Mouse (Mus musculus) heart, postnatal 4 days (tissue): ENCODE results near the gene Gm20683. TPM values are rescaled to one million over a fixed set of nuclear protein-coding genes. Genes with fewer than 3 reads are reported as not detected.
A peak's percentile ranks its signal among the peaks of the same experiment; 100 is the strongest.
"Not testable (repeated sequence)": the region's sequence is repeated elsewhere in the genome, so short reads cannot be mapped to it uniquely, and the experiment has no call there.

Experiments used
- DNase-seq: peaks from one replicate; pipeline ENCODE4 v3.0.0; 2021
- total RNA-seq, 2 experiments: library from RNA; stranded (reverse); gene quantifications; 2 replicates each; pipeline ENCODE4 v1.2.3; 2021

Gm20683 gene
- total RNA-seq, 2 experiments from 2014 or later, result 1.8 to 2.6 TPM

DNA sequence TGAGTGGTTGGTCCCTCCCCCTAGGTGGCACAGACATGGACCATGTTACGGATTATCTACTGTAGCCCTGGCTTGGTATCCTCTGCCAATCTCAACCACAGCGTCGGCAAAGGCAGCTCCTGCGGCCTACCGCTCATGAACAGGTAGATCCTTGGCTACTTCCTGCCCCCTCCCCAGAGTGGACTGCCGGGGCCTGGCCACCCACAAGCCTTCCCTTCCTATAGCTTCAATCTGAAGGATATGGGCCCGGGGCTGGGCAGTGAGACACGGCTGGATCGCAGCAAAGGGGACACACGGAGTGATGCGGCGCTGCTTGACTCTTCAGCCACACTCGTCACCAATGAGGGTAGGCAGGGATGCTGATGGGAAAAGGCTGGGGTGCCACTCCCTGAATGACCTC is 14.6 kb downstream of the Gm20683 start:
- DNase-seq, result no peak

DNA sequence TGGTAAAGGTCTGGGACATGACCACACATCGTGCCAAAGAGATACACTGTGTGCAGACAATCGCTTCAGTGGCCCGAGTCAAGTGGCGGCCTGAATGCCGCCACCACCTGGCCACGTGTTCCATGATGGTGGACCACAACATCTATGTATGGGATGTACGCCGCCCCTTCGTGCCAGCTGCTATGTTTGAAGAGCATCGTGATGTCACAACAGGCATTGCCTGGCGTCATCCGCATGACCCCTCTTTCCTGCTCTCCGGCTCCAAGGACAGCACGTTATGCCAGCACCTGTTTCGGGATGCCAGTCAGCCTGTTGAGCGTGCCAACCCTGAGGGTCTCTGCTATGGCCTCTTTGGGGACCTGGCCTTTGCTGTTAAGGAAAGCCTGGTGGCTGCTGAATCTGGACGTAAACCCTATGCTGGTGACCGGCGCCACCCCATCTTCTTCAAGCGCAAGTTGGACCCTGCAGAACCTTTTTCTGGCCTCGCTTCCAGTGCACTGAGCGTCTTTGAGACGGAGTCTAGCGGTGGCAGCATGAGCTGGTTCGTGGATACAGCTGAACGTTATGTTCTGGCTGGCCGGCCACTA is 15.5 kb downstream of the Gm20683 start:
- no peak for DNase-seq

- no peak for DNase-seq
These were observed 16.3 kb downstream of the Gm20683 start for GRCm38 (mm10) chr17:25825311-25825710.

DNA sequence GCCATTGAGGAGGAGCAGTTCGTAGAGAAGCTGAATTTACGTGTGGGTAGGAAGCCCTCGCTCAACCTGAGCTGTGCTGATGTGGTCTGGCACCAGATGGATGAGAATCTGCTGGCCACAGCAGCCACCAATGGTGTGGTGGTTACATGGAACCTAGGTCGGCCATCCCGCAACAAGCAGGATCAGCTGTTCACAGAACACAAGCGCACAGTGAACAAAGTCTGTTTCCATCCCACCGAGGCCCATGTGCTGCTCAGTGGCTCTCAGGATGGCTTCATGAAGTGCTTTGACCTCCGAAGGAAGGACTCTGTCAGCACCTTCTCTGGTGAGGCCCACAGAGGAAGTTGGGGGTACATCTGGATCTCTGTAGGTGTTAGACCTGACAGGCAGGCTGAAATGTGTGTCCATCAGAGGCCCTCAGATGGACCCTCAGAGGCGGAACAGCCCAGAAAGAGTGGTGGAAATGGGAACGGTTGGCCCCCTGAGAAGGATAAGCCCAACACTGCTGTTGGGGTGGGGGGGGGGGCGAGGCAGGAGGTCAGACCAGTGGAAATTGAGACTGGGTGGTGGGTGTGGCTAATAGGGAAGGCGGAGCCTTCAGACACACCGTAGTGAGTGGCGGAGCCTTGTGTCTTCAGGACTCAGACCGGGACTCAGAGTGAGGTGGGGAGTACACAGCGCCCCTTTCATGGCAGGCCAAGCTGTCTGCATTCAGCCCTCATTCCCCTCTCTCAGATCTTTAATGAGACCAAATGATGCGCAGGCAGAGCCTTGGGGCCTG is 17.0 kb downstream of the Gm20683 start:
- DNase-seq, result no peak

GRCm38 (mm10) chr17:25823452-25823851 is 18.1 kb downstream of the Gm20683 start, which contains the start of gene Wdr24:
Gene Wdr24, plus strand, starts transcription at chr17:25823627.
- DNase-seq, result peak; percentile 82

- DNase-seq, result no peak
These were observed 22.4 kb downstream of the Gm20683 start for GRCm38 (mm10) chr17:25818851-25819780.

- no peak for DNase-seq
These were observed 23.9 kb downstream of the Gm20683 start for GRCm38 (mm10) chr17:25817662-25818061.

DNA sequence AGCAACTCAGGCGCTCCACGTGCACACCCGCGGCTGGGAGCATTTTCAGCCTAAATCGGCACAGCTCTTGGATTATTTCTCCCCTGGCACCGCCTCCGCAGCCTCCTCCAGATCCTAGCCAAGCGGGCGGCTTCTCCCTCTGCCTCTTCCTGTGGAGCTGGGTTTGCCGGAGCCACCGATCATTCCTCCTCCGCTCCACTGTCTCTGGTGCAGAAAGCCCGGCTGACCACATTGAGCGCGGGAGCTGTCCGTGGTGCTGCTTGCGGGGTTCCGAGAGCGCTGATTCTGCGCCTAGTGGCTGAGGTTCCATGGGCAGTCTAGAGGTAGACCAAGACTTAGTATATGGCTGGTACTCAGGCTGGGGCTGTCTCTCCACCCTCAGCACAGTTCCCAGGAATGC is 28.1 kb downstream of the Gm20683 start:
- peak; percentile 95 for DNase-seq

DNA sequence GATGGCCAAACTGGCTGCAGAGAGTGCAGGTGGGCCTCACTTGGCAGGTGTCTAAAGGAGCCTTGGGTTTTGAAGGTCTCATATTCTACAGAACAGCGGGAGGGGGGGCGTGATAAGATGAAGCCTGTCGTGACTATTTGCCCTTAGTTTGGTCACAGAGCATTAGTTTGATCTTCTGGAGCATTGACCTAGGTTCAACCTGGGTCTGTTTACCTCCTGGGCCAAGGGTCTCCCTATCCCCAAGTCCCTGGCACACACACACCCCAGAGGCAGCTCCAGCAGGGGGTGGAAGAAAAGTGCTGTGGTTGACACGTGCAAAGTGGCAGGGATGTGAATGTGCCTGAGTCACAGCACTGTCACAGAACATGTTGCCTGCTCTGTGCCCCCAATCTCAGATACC is 30.7 kb downstream of the Gm20683 start:
- DNase-seq, result no peak

DNA sequence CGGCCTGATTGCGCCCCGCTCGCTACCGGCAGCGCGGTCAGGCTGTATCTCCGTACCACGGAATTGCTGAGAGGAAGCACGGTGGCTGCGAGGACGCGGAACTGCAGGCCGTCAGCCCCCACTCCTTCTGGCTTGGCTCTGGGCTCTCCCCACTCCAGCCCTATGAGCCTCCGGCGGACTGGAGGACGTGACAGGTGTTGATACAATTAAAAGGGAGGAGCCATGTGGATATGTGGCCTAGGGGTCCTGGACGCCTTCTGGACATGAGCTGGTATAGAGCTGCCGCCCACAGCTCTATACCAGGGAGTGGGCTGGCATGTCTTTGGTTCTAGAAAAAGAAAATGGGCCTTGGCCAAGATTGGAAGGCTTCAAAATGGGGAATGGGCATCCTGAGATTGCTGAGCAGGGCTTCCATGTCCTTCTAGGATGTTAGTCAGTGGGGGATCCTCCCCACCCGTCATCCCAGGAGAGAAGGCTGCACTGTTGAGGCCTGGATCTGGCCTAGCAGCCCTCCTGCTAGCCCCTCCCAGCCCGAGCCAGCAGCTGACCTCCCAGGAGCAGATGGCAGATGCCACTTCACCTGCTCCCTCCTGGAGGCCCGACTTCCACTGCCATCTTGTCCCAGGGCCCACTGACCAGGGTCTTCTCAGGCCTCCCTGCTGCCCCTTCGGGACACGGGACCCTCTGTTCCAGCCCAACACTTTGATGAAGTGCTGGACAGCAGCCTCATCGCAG is 31.8 kb downstream of the Gm20683 start:
- no peak for DNase-seq

- DNase-seq, result peak; percentile 69
These were observed 32.6 kb downstream of the Gm20683 start, which contains the start of gene Fbxl16 for GRCm38 (mm10) chr17:25808789-25809605. Gene Fbxl16, plus strand, starts transcription at chr17:25809085.

- DNase-seq, result no peak
These were observed 33.5 kb downstream of the Gm20683 start for GRCm38 (mm10) chr17:25808028-25808427.

- DNase-seq, result not testable (repeated sequence)
These were observed 34.1 kb downstream of the Gm20683 start for GRCm38 (mm10) chr17:25807452-25807851.

- no peak for DNase-seq
These were observed 35.1 kb downstream of the Gm20683 start for GRCm38 (mm10) chr17:25806507-25806906.

GRCm38 (mm10) chr17:25802825-25803517 is 38.6 kb downstream of the Gm20683 start:
- peak; percentile 85 for DNase-seq

- peak; percentile 78 for DNase-seq
These were observed 40.5 kb downstream of the Gm20683 start for GRCm38 (mm10) chr17:25801029-25801428.

DNA sequence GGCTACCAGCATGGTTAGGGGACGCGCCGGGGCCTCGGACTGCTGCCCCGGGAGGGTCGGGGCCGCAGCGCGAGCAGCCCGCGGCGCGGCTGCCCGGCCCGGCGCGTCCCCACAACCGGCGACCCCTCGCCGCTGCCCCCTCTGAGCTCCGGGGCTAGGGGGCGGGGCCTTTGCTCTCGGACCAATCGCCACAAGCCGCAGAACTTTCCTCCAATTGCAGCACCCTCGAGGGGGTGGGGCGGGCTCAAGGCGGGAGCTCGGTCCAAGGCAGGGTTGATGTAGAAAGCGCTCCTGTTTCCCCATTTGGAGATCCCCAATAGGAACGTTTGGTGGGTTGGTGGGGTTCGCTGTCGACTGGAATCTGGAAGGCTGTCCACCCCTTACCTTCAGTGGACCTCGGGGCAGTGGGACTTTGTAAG is 44.6 kb downstream of the Gm20683 start, which contains the start of gene Metrn:
Metrn (minus strand) TSS at position 186 of the 419 bp plus-strand sequence.
- DNase-seq, result peak; percentile 92

GRCm38 (mm10) chr17:25796211-25796771 is 45.3 kb downstream of the Gm20683 start:
- peak; percentile 56 for DNase-seq

DNA sequence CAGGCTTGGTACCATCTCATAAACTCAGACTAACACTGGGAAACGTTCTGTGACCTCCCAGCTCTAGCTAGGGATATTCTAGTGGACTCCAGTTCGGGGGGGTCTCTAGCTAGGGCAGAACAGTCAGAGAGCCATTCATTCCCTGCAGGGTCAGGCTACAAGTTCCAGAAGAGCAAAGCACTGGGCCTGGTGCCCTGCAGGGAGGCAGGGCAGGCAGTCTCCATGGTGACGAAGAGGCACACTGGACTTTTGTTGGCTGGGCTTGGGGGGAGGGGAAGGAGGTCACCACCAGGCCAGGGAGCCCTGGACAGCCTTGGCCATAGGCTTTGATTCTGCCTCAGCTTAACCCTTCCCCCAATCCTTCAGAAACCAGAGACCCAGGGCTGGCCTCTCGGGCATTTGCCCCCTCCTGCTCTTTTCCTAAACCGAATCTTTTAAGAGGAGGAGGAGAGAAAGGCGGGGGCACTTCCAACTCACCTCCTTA is 45.9 kb downstream of the Gm20683 start, which contains the start of gene AC134908.4:
AC134908.4 (minus strand) TSS at position 51 of the 484 bp plus-strand sequence.
- DNase-seq, result no peak

- no peak for DNase-seq
These were observed 46.6 kb downstream of the Gm20683 start for GRCm38 (mm10) chr17:25794998-25795397.
